Comparison of ENCODE assay signal across 27 mouse cellular contexts in the genomic region with DNA sequence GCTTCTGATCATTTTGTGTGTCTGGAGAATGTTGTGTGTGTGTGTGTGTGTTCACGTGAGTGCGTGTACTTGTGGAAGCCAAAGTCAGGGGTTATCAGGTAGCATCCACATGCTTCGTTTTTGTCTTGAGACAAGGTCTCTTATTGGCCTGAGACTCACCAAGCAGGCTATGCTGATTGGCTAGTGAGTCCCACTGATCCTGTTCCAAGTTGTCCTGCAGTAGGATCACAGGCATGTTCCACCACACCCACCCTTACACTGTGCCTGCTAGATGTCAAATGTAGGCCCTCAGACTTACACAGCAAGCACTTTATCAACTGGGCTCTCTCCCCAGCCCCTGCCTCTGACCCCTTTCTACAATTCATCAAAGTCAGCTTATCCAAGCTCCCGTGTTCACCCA. TPM values are rescaled to one million over a fixed set of nuclear protein-coding genes. Genes with fewer than 3 reads are reported as not detected.
DNase-seq lines count a peak whose midpoint lies in the region; ATAC-seq and TF ChIP-seq lines count a peak whose summit lies in the region.
"Had no signal": no experiment of that assay in that cellular context is flagged by ENCODE, and none has a peak within 500 bp of the region (broad histone marks: within the 10 kb centered on the region; RNA-seq: fewer than 3 reads in every experiment).

No protein-coding gene starts in this region.

- peak; percentile 73 for ATAC-seq in liver, embryonic 11.5 days (replicated peaks; ENCODE audit: low FRiP score)
- peak; percentile 69 for ATAC-seq in liver, postnatal 0 days
- ATAC-seq: hindbrain, embryonic 16.5 days; intestine, embryonic 15.5 days had no signal

- H3K27ac ChIP-seq in MEL (ENCODE audit: control insufficient read depth, low read depth, low read length): peak overlapping the region; percentile 69
- peak overlapping the region; percentile 40; the same call in 1 of the 2 replicates for H3K27ac ChIP-seq in bone marrow, adult 2 months (ENCODE audit: control insufficient read depth, insufficient read depth, low read depth, low read length, poor library complexity)
- H3K27ac ChIP-seq in liver, embryonic 11.5 days (ENCODE audit: low read depth, low read length): peak overlapping the region; percentile 79
- H3K27ac ChIP-seq in liver, postnatal 0 days (ENCODE audit: low read depth): no peak overlapping the region; the same call in 1 of the 2 replicates
- H3K27ac ChIP-seq: hindbrain, embryonic 10.5 days; intestine, embryonic 15.5 days had no signal

- WGBS in bone marrow, adult 2 months: 63% methylated on average over 4 of the region's 4 CpGs
- WGBS in liver, embryonic 11.5 days: 44% methylated on average over 4 of the region's 4 CpGs
- 40% methylated on average over 4 of the region's 4 CpGs for WGBS in liver, postnatal 0 days (ENCODE audit: insufficient replicate concordance)

- no peak for TF ChIP-seq EP300 in MEL (IDR thresholded peaks at IDR 0.05; ENCODE audit: low read depth in 1 of 2, low read length in 2 of 2)
- no peak for TF ChIP-seq EP300 in liver, postnatal 0 days (IDR thresholded peaks at IDR 0.05; ENCODE audit: low read depth)

- no peak for TF ChIP-seq POLR2A in MEL (IDR thresholded peaks at IDR 0.05; ENCODE audit: control insufficient read depth in 1 of 2, insufficient read depth in 1 of 2, low read depth in 1 of 2, low read length in 2 of 2, poor library complexity in 1 of 2)
- TF ChIP-seq POLR2A in bone marrow, adult 2 months (IDR thresholded peaks at IDR 0.05; ENCODE audit: borderline replicate concordance, control insufficient read depth, low read depth, low read length): no peak

- no peak overlapping the region for H3K4me3 ChIP-seq in MEL (ENCODE audit: control insufficient read depth in 1 of 2, insufficient read depth in 1 of 2, low read depth in 2 of 2, low read length in 2 of 2)
- H3K4me3 ChIP-seq in bone marrow, adult 2 months (replicated peaks; ENCODE audit: control insufficient read depth, low read depth, low read length): no peak overlapping the region
- H3K4me3 ChIP-seq in liver, embryonic 11.5 days (ENCODE audit: low read depth, low read length): no peak overlapping the region
- H3K4me3 ChIP-seq in liver, postnatal 0 days (ENCODE audit: low read depth, low read length): no peak overlapping the region
- H3K4me3 ChIP-seq: hindbrain, embryonic 10.5 days; intestine, embryonic 15.5 days; megakaryocyte, embryonic 14.5 days had no signal

- peak overlapping the region; percentile 54 for H3K4me2 ChIP-seq in liver, embryonic 11.5 days
- peak overlapping the region; percentile 30; the same call in 1 of the 2 replicates for H3K4me2 ChIP-seq in liver, postnatal 0 days (ENCODE audit: low read depth, low read length)
- H3K4me2 ChIP-seq: intestine, embryonic 15.5 days had no signal

- no peak overlapping the region for H3K9ac ChIP-seq in MEL (ENCODE audit: control insufficient read depth, low read depth, low read length, poor library complexity, severe bottlenecking)
- H3K9ac ChIP-seq in liver, embryonic 11.5 days (ENCODE audit: low read depth, low read length): peak overlapping the region; percentile 30; the same call in 1 of the 2 replicates
- no peak overlapping the region; the same call in 1 of the 2 replicates for H3K9ac ChIP-seq in liver, postnatal 0 days (replicated peaks)
- H3K9ac ChIP-seq: intestine, embryonic 15.5 days had no signal

- H3K4me1 ChIP-seq in MEL (ENCODE audit: control insufficient read depth in 1 of 2, insufficient read depth in 2 of 2, low read length in 2 of 2): peaks cover 31 to 52% of the 10 kb centered on the region in 2 experiments
- H3K4me1 ChIP-seq in bone marrow, adult 2 months (ENCODE audit: control insufficient read depth, insufficient read depth, low read length): peaks cover 7% of the 10 kb centered on the region
- H3K4me1 ChIP-seq in liver, embryonic 11.5 days (replicated peaks; ENCODE audit: control insufficient read depth, insufficient read depth, low read length): peaks cover 24% of the 10 kb centered on the region
- peaks cover 23% of the 10 kb centered on the region for H3K4me1 ChIP-seq in liver, postnatal 0 days (ENCODE audit: insufficient read depth)
- H3K4me1 ChIP-seq: intestine, embryonic 15.5 days had no signal

- TF ChIP-seq RAD21 in MEL (IDR thresholded peaks at IDR 0.05; ENCODE audit: low read depth, low read length): no peak

- DNase-seq in MEL (ENCODE audit: low read depth, low spot score): peak; percentile 44
- DNase-seq in liver, embryonic 11.5 days (ENCODE audit: low spot score): no peak
- DNase-seq in liver, postnatal 0 days: no peak
- no peak for DNase-seq in layer of hippocampus, postnatal 14 days (ENCODE audit: low spot score in 2 of 2)
- DNase-seq in layer of hippocampus, adult 9-11 months: no peak
- no peak for DNase-seq in embryo, embryonic 10.5 days (ENCODE audit: low spot score)
- DNase-seq: adrenal gland, postnatal 25 days; cerebellum, adult 11-12 months; cerebellum, postnatal 25 days; embryo, embryonic 11 days; gastrocnemius, postnatal 36 days; kidney, adult 8-10 months; kidney, postnatal 10 days; layer of hippocampus, postnatal 36 days; lung, adult 18-20 months; lung, postnatal 14 days; midbrain, embryonic 14.5 days had no signal

- no peaks in the 10 kb centered on the region for H3K9me3 ChIP-seq in MEL (replicated peaks; ENCODE audit: insufficient read depth, low read length)
- H3K9me3 ChIP-seq in liver, embryonic 11.5 days (ENCODE audit: control insufficient read depth, low read length): no peaks in the 10 kb centered on the region
- no peaks in the 10 kb centered on the region for H3K9me3 ChIP-seq in liver, postnatal 0 days (ENCODE audit: low read length)
- H3K9me3 ChIP-seq: hindbrain, embryonic 10.5 days; intestine, embryonic 15.5 days; megakaryocyte, embryonic 14.5 days had no signal

- no peak for TF ChIP-seq CTCF in MEL (IDR thresholded peaks at IDR 0.05 in 2 of 3, conservative IDR thresholded peaks at IDR 0.05 in 1 of 3; ENCODE audit: control insufficient read depth in 1 of 3, insufficient read depth in 1 of 3, low read depth in 2 of 3, low read length in 3 of 3, poor library complexity in 1 of 3, severe bottlenecking in 1 of 3)
- TF ChIP-seq CTCF in bone marrow, adult 2 months (IDR thresholded peaks at IDR 0.05; ENCODE audit: control insufficient read depth, insufficient read depth, low read length): no peak
- no peak for TF ChIP-seq CTCF in liver, postnatal 0 days (IDR thresholded peaks at IDR 0.05; ENCODE audit: low read depth)

- no peaks in the 10 kb centered on the region for H3K79me2 ChIP-seq in MEL (ENCODE audit: control insufficient read depth, insufficient read depth, low read length, poor library complexity)

- H3K27me3 ChIP-seq in MEL (ENCODE audit: control insufficient read depth in 1 of 2, insufficient read depth in 2 of 2, low read length in 2 of 2): no peaks in the 10 kb centered on the region
- no peaks in the 10 kb centered on the region for H3K27me3 ChIP-seq in liver, embryonic 11.5 days (replicated peaks; ENCODE audit: control insufficient read depth, insufficient read depth, low read length)
- no peaks in the 10 kb centered on the region for H3K27me3 ChIP-seq in liver, postnatal 0 days (ENCODE audit: insufficient read depth, low read length)
- H3K27me3 ChIP-seq: intestine, embryonic 15.5 days; megakaryocyte, embryonic 14.5 days had no signal

- H3K36me3 ChIP-seq in MEL (ENCODE audit: control insufficient read depth in 1 of 2, insufficient read depth in 2 of 2, low read length in 2 of 2): peaks cover 15 to 55% of the 10 kb centered on the region in 2 experiments
- H3K36me3 ChIP-seq in liver, embryonic 11.5 days (ENCODE audit: control insufficient read depth, insufficient read depth, low read length): no peaks in the 10 kb centered on the region
- peaks cover 62% of the 10 kb centered on the region for H3K36me3 ChIP-seq in liver, postnatal 0 days (replicated peaks; ENCODE audit: insufficient read depth, low read length)
- H3K36me3 ChIP-seq: hindbrain, embryonic 10.5 days; intestine, embryonic 15.5 days had no signal

TF ChIP-seq in MEL, 35 proteins besides CTCF, POLR2A, EP300 and RAD21:
- TF ChIP-seq MAX (IDR thresholded peaks at IDR 0.05; ENCODE audit: low read length) (no peak), CHD1 (IDR thresholded peaks at IDR 0.05; ENCODE audit: low read depth, low read length) (no peak), BHLHE40 (IDR thresholded peaks at IDR 0.05; ENCODE audit: borderline replicate concordance, low read depth, low read length) (peak; percentile 17; the same call in 1 of the 2 replicates), ZNF384 (IDR thresholded peaks at IDR 0.05; ENCODE audit: low read depth, low read length) (no peak)
TF ChIP-seq in MEL: peak in this region for 1.

RNA-seq across cellular contexts. Expression of a gene that starts 59.2 kb away (rescaled TPM):
- total RNA-seq in MEL (2012; rRNA removed): not detected in 2 replicates
- not detected for polyA plus RNA-seq in MEL (2012; ENCODE audit: insufficient read depth in 1 of 2, insufficient read length in 2 of 2, low read depth in 1 of 2, low replicate concordance in 2 of 2, missing spikeins in 1 of 2)
- not detected in 2 replicates for polyA plus RNA-seq in bone marrow, adult 2 months (2011; ENCODE audit: insufficient read depth, insufficient read length, low replicate concordance, missing spikeins)
- polyA plus RNA-seq in liver, embryonic 11.5 days (2014; fragmentation: Nextera tagmentation; extraction: Ambion mirVana): not detected in 2 replicates
- polyA plus RNA-seq in liver, postnatal 0 days (2015; fragmentation: Nextera tagmentation; extraction: Ambion mirVana): not detected in 2 replicates
- total RNA-seq in layer of hippocampus, postnatal 14 days (2021): 1 to 10 TPM; 1.2 to 2.1 TPM
- total RNA-seq: gastrocnemius, adult 18-20 months; gastrocnemius, postnatal 36 days had no signal
- polyA plus RNA-seq: heart, postnatal 0 days; neural tube, embryonic 11.5 days; small intestine, adult 2 months; urinary bladder, adult 2 months had no signal
